Mouse (Mus musculus): ENCODE data around the gene Cnot6l. TPM values are rescaled to one million over a fixed set of nuclear protein-coding genes. Genes with fewer than 3 reads are reported as not detected.

Cnot6l gene
- 10 to 100 TPM; 73.4 to 78.3 TPM for total RNA-seq (2021)
- long read RNA-seq, experiment 1, full-length matches to known transcripts: 1 of 11 reads
- long read RNA-seq, experiment 1, partial matches to known transcripts: 0 of 11 reads
- long read RNA-seq, experiment 1, other reads (novel, unspliced or antisense): 10 of 11 reads
- long read RNA-seq, experiment 2, full-length matches to known transcripts: 3 of 7 reads
- long read RNA-seq, experiment 2, partial matches to known transcripts: 0 of 7 reads
- long read RNA-seq, experiment 2, other reads (novel, unspliced or antisense): 4 of 7 reads

- H3K27ac ChIP-seq: peak within 1 kb of the TSS; percentile 91
- intact Hi-C loops (cut with DNase I): loop anchor here (5.0 kb wide), 1 partner anchor 948 kb away; the partner anchor contains the start of gene Paqr3
- H3K4me3 ChIP-seq: peak within 1 kb of the TSS; percentile 83
- DNase-seq (ENCODE audit: extremely low spot score in 1 of 2, low spot score in 2 of 2): no peak
- TF ChIP-seq CTCF (IDR thresholded peaks at IDR 0.05): no peak
Measured at GRCm38 (mm10) chr5:96164021-96164411, at the start of gene Cnot6l. Gene Cnot6l (minus strand): TSS chr5:96164171.

- DNase-seq (ENCODE audit: extremely low spot score in 1 of 2, low spot score in 2 of 2): peak; percentile 89 to 93
- H3K27ac ChIP-seq: peak overlapping the region; percentile 91
- H3K4me3 ChIP-seq: peak overlapping the region; percentile 80
- intact Hi-C loops (cut with DNase I): loop anchor here (1.0 kb wide), 1 partner anchor 48 kb away; no protein-coding TSS in a partner anchor
- TF ChIP-seq CTCF (IDR thresholded peaks at IDR 0.05): no peak
Measured at GRCm38 (mm10) chr5:96209916-96210583, 46.1 kb upstream of the Cnot6l start.

GRCm38 (mm10) chr5:96209459-96209858 lies 45.5 kb upstream of the Cnot6l start, which contains the start of gene Mrpl1:
Gene Mrpl1 (plus strand): TSS chr5:96209493.
- peak within 1 kb of the TSS; percentile 91 for H3K27ac ChIP-seq
- peak within 1 kb of the TSS; percentile 80 for H3K4me3 ChIP-seq
- no peak for TF ChIP-seq CTCF (IDR thresholded peaks at IDR 0.05)
- DNase-seq (ENCODE audit: extremely low spot score in 1 of 2, low spot score in 2 of 2): peak; percentile 16 to 17
- intact Hi-C loops (cut with DNase I): no loop called here

GRCm38 (mm10) chr5:96208543-96208942 lies 44.6 kb upstream of the Cnot6l start:
- no peak for TF ChIP-seq CTCF (IDR thresholded peaks at IDR 0.05)
- no peak overlapping the region for H3K27ac ChIP-seq
- no peak for DNase-seq (ENCODE audit: extremely low spot score in 1 of 2, low spot score in 2 of 2)
- H3K4me3 ChIP-seq: no peak overlapping the region
- intact Hi-C loops (cut with DNase I): no loop called here

- Histone ChIP-seq H3K27ac (no peak overlapping the region), H3K4me3 (no peak overlapping the region)
- TF ChIP-seq CTCF (IDR thresholded peaks at IDR 0.05): no peak
- no peak for DNase-seq (ENCODE audit: extremely low spot score in 1 of 2, low spot score in 2 of 2)
- intact Hi-C loops (cut with DNase I): no loop called here
Measured at GRCm38 (mm10) chr5:96207531-96207930, 43.6 kb upstream of the Cnot6l start.

GRCm38 (mm10) chr5:96206897-96207296 lies 42.9 kb upstream of the Cnot6l start:
- H3K27ac ChIP-seq: no peak overlapping the region
- intact Hi-C loops (cut with DNase I): no loop called here
- no peak for DNase-seq (ENCODE audit: extremely low spot score in 1 of 2, low spot score in 2 of 2)

GRCm38 (mm10) chr5:96201462-96202154 lies 37.6 kb upstream of the Cnot6l start:
- Histone ChIP-seq H3K27ac (no peak overlapping the region), H3K4me3 (no peak overlapping the region)
- intact Hi-C loops (cut with DNase I): no loop called here
- TF ChIP-seq CTCF (IDR thresholded peaks at IDR 0.05): no peak
- no peak for DNase-seq (ENCODE audit: extremely low spot score in 1 of 2, low spot score in 2 of 2)

More at GRCm38 (mm10) chr5:96206897-96207296, 42.9 kb upstream of the Cnot6l start:
- no peak overlapping the region for H3K4me3 ChIP-seq
- no peak for TF ChIP-seq CTCF (IDR thresholded peaks at IDR 0.05)

GRCm38 (mm10) chr5:96200269-96200668 lies 36.3 kb upstream of the Cnot6l start:
- Histone ChIP-seq H3K27ac (no peak overlapping the region), H3K4me3 (no peak overlapping the region)
- no peak for TF ChIP-seq CTCF (IDR thresholded peaks at IDR 0.05)
- intact Hi-C loops (cut with DNase I): no loop called here
- no peak for DNase-seq (ENCODE audit: extremely low spot score in 1 of 2, low spot score in 2 of 2)

- H3K27ac ChIP-seq: no peak overlapping the region
- intact Hi-C loops (cut with DNase I): no loop called here
- TF ChIP-seq CTCF (IDR thresholded peaks at IDR 0.05): no peak
- no peak for DNase-seq (ENCODE audit: extremely low spot score in 1 of 2, low spot score in 2 of 2)
- H3K4me3 ChIP-seq: no peak overlapping the region
Measured at GRCm38 (mm10) chr5:96198271-96198670, 34.3 kb upstream of the Cnot6l start.

GRCm38 (mm10) chr5:96196547-96197052 lies 32.6 kb upstream of the Cnot6l start:
- H3K27ac ChIP-seq: no peak overlapping the region
- no peak for DNase-seq (ENCODE audit: extremely low spot score in 1 of 2, low spot score in 2 of 2)
- peak; percentile 3 for TF ChIP-seq CTCF (IDR thresholded peaks at IDR 0.05)
- no peak overlapping the region for H3K4me3 ChIP-seq
- intact Hi-C loops (cut with DNase I): no loop called here

GRCm38 (mm10) chr5:96191251-96191650 lies 27.3 kb upstream of the Cnot6l start:
- no peak for TF ChIP-seq CTCF (IDR thresholded peaks at IDR 0.05)

GRCm38 (mm10) chr5:96189761-96190160 lies 25.8 kb upstream of the Cnot6l start:
- intact Hi-C loops (cut with DNase I): no loop called here
- Histone ChIP-seq H3K27ac (no peak overlapping the region), H3K4me3 (no peak overlapping the region)
- no peak for TF ChIP-seq CTCF (IDR thresholded peaks at IDR 0.05)
- DNase-seq (ENCODE audit: extremely low spot score in 1 of 2, low spot score in 2 of 2): no peak

More at GRCm38 (mm10) chr5:96191251-96191650, 27.3 kb upstream of the Cnot6l start:
- intact Hi-C loops (cut with DNase I): no loop called here
- H3K27ac ChIP-seq: no peak overlapping the region
- H3K4me3 ChIP-seq: no peak overlapping the region
- no peak for DNase-seq (ENCODE audit: extremely low spot score in 1 of 2, low spot score in 2 of 2)
